22 mouse cellular contexts compared by ENCODE assay signal in genomic region chr11:30761381-30761780, GRCm38 (mm10).
"Had no signal": no experiment of that assay in that cellular context is flagged by ENCODE, and none has a peak within 500 bp of the region (broad histone marks: within the 10 kb centered on the region; RNA-seq: fewer than 3 reads in every experiment).

No protein-coding gene starts in this region.

- H3K9me3 ChIP-seq: liver, embryonic 15.5 days; lung, embryonic 15.5 days; midbrain, embryonic 10.5 days; neural tube, embryonic 13.5 days; neural tube, embryonic 15.5 days had no signal

- ATAC-seq: liver, postnatal 0 days; lung, postnatal 0 days; midbrain, embryonic 16.5 days had no signal

- H3K27me3 ChIP-seq: lung, embryonic 15.5 days; neural tube, embryonic 13.5 days; neural tube, embryonic 15.5 days had no signal

- H3K4me1 ChIP-seq: liver, embryonic 15.5 days; lung, embryonic 15.5 days; midbrain, embryonic 10.5 days; neural tube, embryonic 13.5 days; neural tube, embryonic 15.5 days had no signal

- H3K4me3 ChIP-seq: liver, embryonic 15.5 days; lung, embryonic 15.5 days; midbrain, embryonic 10.5 days; myocyte; neural tube, embryonic 13.5 days; neural tube, embryonic 15.5 days had no signal

- H3K9ac ChIP-seq: liver, embryonic 15.5 days; liver, postnatal 0 days; lung, embryonic 15.5 days; neural tube, embryonic 13.5 days; neural tube, embryonic 15.5 days had no signal

- H3K4me2 ChIP-seq: liver, embryonic 15.5 days; lung, embryonic 15.5 days; neural tube, embryonic 13.5 days; neural tube, embryonic 15.5 days had no signal

- H3K36me3 ChIP-seq: liver, embryonic 15.5 days; lung, embryonic 15.5 days; midbrain, embryonic 10.5 days; neural tube, embryonic 13.5 days; neural tube, embryonic 15.5 days had no signal

- H3K27ac ChIP-seq: liver, embryonic 15.5 days; lung, embryonic 15.5 days; macrophage; midbrain, embryonic 10.5 days; neural tube, embryonic 13.5 days; neural tube, embryonic 15.5 days had no signal

- DNase-seq: liver, postnatal 0 days; lung, adult 2 months; lung, postnatal 14 days; lung, postnatal 36 days; midbrain, embryonic 14.5 days; retina, postnatal 1 day; right cerebral cortex, adult 18-20 months; right cerebral cortex, postnatal 25 days; right cerebral cortex, postnatal 4 days; spleen, adult 18-20 months; thymus, adult 18-20 months; thymus, postnatal 14 days; thymus, postnatal 36 days had no signal
